Mouse (Mus musculus) hindbrain, postnatal 0 days (tissue): ENCODE data around the gene Nipsnap3a. TPM values are rescaled to one million over a fixed set of nuclear protein-coding genes. Genes with fewer than 3 reads are reported as not detected.

ENCODE experiments used
- ATAC-seq: fragments of 200-750 bp; cut with Nextera tagmentation; 2 replicates; pipeline ENCODE4 v1.8.0; 2017; ENCODE audit warnings: mild to moderate bottlenecking, moderate TSS enrichment, moderate library complexity
- DNase-seq: peaks from one replicate; pipeline ENCODE4 v3.0.0-alpha.2; 2015; ENCODE audit warnings: low spot score
- H3K27ac ChIP-seq: fragments of 300-500 bp; sonication (generic); 2 replicates; pipeline ENCODE4 v1.5.1; 2014; ENCODE audit warnings: mild to moderate bottlenecking
- H3K27me3 ChIP-seq: fragments of 300-500 bp; sonication (generic); 2 replicates; pipeline ENCODE4 v1.6.1; 2014; ENCODE audit warnings: low read length, mixed read lengths; ENCODE audit not compliant: insufficient read depth
- H3K36me3 ChIP-seq: fragments of 300-500 bp; sonication (generic); 2 replicates; pipeline ENCODE4 v1.6.1; 2014; ENCODE audit warnings: low read length, mixed read lengths; ENCODE audit not compliant: insufficient read depth
- H3K4me1 ChIP-seq: fragments of 300-500 bp; sonication (generic); 2 replicates; pipeline ENCODE4 v1.6.1; 2014; ENCODE audit warnings: antibody characterized with exemption, low read length, mixed read lengths; ENCODE audit not compliant: insufficient read depth
- H3K4me2 ChIP-seq: fragments of 300-500 bp; sonication (generic); 2 replicates; pipeline ENCODE4 v1.6.1; 2014; ENCODE audit warnings: low read depth, mild to moderate bottlenecking, low read length, moderate library complexity, mixed read lengths
- H3K4me3 ChIP-seq: fragments of 300-500 bp; sonication (generic); 2 replicates; pipeline ENCODE4 v1.5.1; 2014; ENCODE audit warnings: low read length
- H3K9ac ChIP-seq: fragments of 300-500 bp; sonication (generic); replicated peaks from 2 replicates; pipeline ENCODE4 v1.6.1; 2014; ENCODE audit warnings: mild to moderate bottlenecking, low read length, moderate library complexity, mixed read lengths
- H3K9me3 ChIP-seq: fragments of 300-500 bp; sonication (generic); 2 replicates; pipeline ENCODE4 v1.6.1; 2016; ENCODE audit warnings: low read length, mixed read lengths
- CTCF ChIP-seq: IDR thresholded peaks from 2 replicates; pipeline ENCODE4 v1.5.1; 2016; ENCODE audit warnings: antibody characterized with exemption, control low read depth, low read depth
- WGBS: fragments of 180-500 bp; shearing (Covaris S2); extraction: QIAGEN DNeasy Blood & Tissue Kit; methylation state at CpG from one replicate; pipeline ENCODE4 v1.1.7; 2014; 5-methylcytosine and 5-hydroxymethylcytosine counted together
- polyA plus RNA-seq: library from polyadenylated mRNA; unstranded; fragments of >200 nt; fragmentation: Nextera tagmentation; extraction: Ambion mirVana; gene quantifications from 2 replicates; pipeline ENCODE4 v1.2.1, GENCODE M21; 2015
- total RNA-seq: library from RNA; depleted of rRNA; stranded (reverse); fragments of >200 nt; gene quantifications from 2 replicates; pipeline ENCODE4 v1.2.3, GENCODE M21; 2014

Gene Nipsnap3a
- total and polyA plus RNA-seq, 2 experiments from 2014 or later: not detected

- Histone ChIP-seq H3K9ac (no peak overlapping the region), H3K36me3 (peaks cover 25% of the 10 kb centered on the region), H3K4me1 (no peaks in the 10 kb centered on the region), H3K9me3 (0 out of 2 replicates have a peak, but pooled peaks cover 2% of the 10 kb centered on the region), H3K4me3 (no peak overlapping the region), H3K27ac (no peak overlapping the region), H3K27me3 (no peaks in the 10 kb centered on the region), H3K4me2 (no peak overlapping the region)
- WGBS: 95% methylated on average over 1 of the region's 1 CpGs
- TF ChIP-seq CTCF: no peak
- DNase-seq: no peak
- no peak for ATAC-seq
These were observed 29.3 kb downstream of the Nipsnap3a start for GRCm38 (mm10) chr4:53018392-53018791.

GRCm38 (mm10) chr4:53023189-53023925 is 34.3 kb downstream of the Nipsnap3a start:
- no peaks in the 10 kb centered on the region for H3K4me1 ChIP-seq
- H3K4me2 ChIP-seq: no peak overlapping the region
- ATAC-seq (no peak), DNase-seq (no peak)
- 94% methylated on average over 14 of the region's 14 CpGs for WGBS
- no peak overlapping the region for H3K27ac ChIP-seq
- no peak for TF ChIP-seq CTCF
- no peak overlapping the region for H3K9ac ChIP-seq
- H3K9me3 ChIP-seq: no peaks in the 10 kb centered on the region
- H3K4me3 ChIP-seq: no peak overlapping the region
- H3K36me3 ChIP-seq: peaks cover 17% of the 10 kb centered on the region; the same call in 1 of the 2 replicates
- no peaks in the 10 kb centered on the region for H3K27me3 ChIP-seq

- Histone ChIP-seq H3K27me3 (no peaks in the 10 kb centered on the region), H3K9me3 (no peaks in the 10 kb centered on the region), H3K4me2 (no peak overlapping the region), H3K4me1 (no peaks in the 10 kb centered on the region), H3K27ac (no peak overlapping the region), H3K4me3 (no peak overlapping the region), H3K36me3 (peaks cover 12% of the 10 kb centered on the region; the same call in 1 of the 2 replicates), H3K9ac (no peak overlapping the region)
- no peak for TF ChIP-seq CTCF
- DNase-seq (no peak), ATAC-seq (no peak)
- 85% methylated on average over 4 of the region's 4 CpGs for WGBS
These were observed 35.3 kb downstream of the Nipsnap3a start for GRCm38 (mm10) chr4:53024397-53024796.

- 88% methylated on average over 3 of the region's 3 CpGs for WGBS
- Histone ChIP-seq H3K4me3 (no peak overlapping the region), H3K9me3 (no peaks in the 10 kb centered on the region), H3K27me3 (no peaks in the 10 kb centered on the region), H3K27ac (no peak overlapping the region), H3K9ac (no peak overlapping the region), H3K36me3 (no peaks in the 10 kb centered on the region; the same call in 1 of the 2 replicates), H3K4me2 (no peak overlapping the region), H3K4me1 (no peaks in the 10 kb centered on the region)
- ATAC-seq: no peak
- TF ChIP-seq CTCF: no peak
- no peak for DNase-seq
These were observed 38.7 kb downstream of the Nipsnap3a start for GRCm38 (mm10) chr4:53027811-53028210.

- Histone ChIP-seq H3K4me1 (no peaks in the 10 kb centered on the region), H3K36me3 (0 out of 2 replicates have a peak, but pooled peaks cover 9% of the 10 kb centered on the region), H3K27ac (no peak overlapping the region), H3K4me3 (no peak overlapping the region), H3K4me2 (no peak overlapping the region), H3K9ac (no peak overlapping the region), H3K9me3 (no peaks in the 10 kb centered on the region), H3K27me3 (no peaks in the 10 kb centered on the region)
- peak; percentile 72 for TF ChIP-seq CTCF
- peak; percentile 78 for DNase-seq
- ATAC-seq: peak; percentile 76; the same call in 1 of the 2 replicates
- WGBS: 31% methylated on average over 8 of the region's 8 CpGs
These were observed 41.4 kb downstream of the Nipsnap3a start for GRCm38 (mm10) chr4:53030326-53030948.

GRCm38 (mm10) chr4:53043819-53044218 is 54.7 kb downstream of the Nipsnap3a start:
- Histone ChIP-seq H3K9me3 (no peaks in the 10 kb centered on the region), H3K4me2 (no peak overlapping the region), H3K9ac (no peak overlapping the region), H3K27ac (no peak overlapping the region), H3K4me1 (no peaks in the 10 kb centered on the region), H3K36me3 (peaks cover 4% of the 10 kb centered on the region; the same call in 1 of the 2 replicates), H3K27me3 (no peaks in the 10 kb centered on the region), H3K4me3 (no peak overlapping the region)
- peak; percentile 75; the same call in 1 of the 2 replicates for ATAC-seq
- peak; percentile 25 for DNase-seq
- 68% methylated on average over 8 of the region's 8 CpGs for WGBS
- TF ChIP-seq CTCF: no peak
